Mouse (Mus musculus): ENCODE results near the gene Ndfip2. TPM values are rescaled to one million over a fixed set of nuclear protein-coding genes. Genes with fewer than 3 reads are reported as not detected.

Ndfip2 gene
- polyA plus RNA-seq (2012; rRNA removed): 22.4 and 45.0 TPM in 2 replicates

GRCm38 (mm10) chr14:105258379-105259034, at the start of gene Ndfip2:
Gene Ndfip2 (plus strand): TSS chr14:105258573.

Other genes starting within 250 kb of the Ndfip2 start
- 44.6 and 67.7 TPM in 2 replicates for gene Rbm26, start 81.2 kb upstream of the Ndfip2 start, polyA plus RNA-seq (2012; rRNA removed)